Mouse (Mus musculus) forebrain, postnatal 0 days (tissue): Measurements from ENCODE around the gene Lhpp. TPM values are rescaled to one million over a fixed set of nuclear protein-coding genes. Genes with fewer than 3 reads are reported as not detected.
"Not testable (repeated sequence)": the region's sequence is repeated elsewhere in the genome, so short reads cannot be mapped to it uniquely, and the experiment has no call there.

Experiments used
- ATAC-seq: fragments of 200-750 bp; cut with Nextera tagmentation; 2 replicates; pipeline ENCODE4 v1.8.0; 2017; ENCODE audit warnings: mild to moderate bottlenecking, moderate library complexity
- DNase-seq: peaks from one replicate; pipeline ENCODE4 v3.0.0-alpha.2; 2015
- H3K27ac ChIP-seq: fragments of 300-500 bp; sonication (generic); 2 replicates; pipeline ENCODE4 v1.5.1; 2014; ENCODE audit warnings: low read depth, mild to moderate bottlenecking, antibody characterized with exemption, low read length, moderate library complexity, mixed read lengths
- H3K27me3 ChIP-seq: fragments of 300-500 bp; sonication (generic); 2 replicates; pipeline ENCODE4 v1.6.1; 2014; ENCODE audit warnings: mild to moderate bottlenecking, low read length, mixed read lengths; ENCODE audit not compliant: insufficient read depth
- H3K36me3 ChIP-seq: fragments of 300-500 bp; sonication (generic); 2 replicates; pipeline ENCODE4 v1.6.1; 2014; ENCODE audit warnings: mild to moderate bottlenecking, moderate library complexity; ENCODE audit not compliant: insufficient read depth
- H3K4me1 ChIP-seq: fragments of 300-500 bp; sonication (generic); 2 replicates; pipeline ENCODE4 v1.6.1; 2014; ENCODE audit warnings: antibody characterized with exemption; ENCODE audit not compliant: insufficient read depth
- H3K4me2 ChIP-seq: fragments of 300-500 bp; sonication (generic); 2 replicates; pipeline ENCODE4 v1.6.1; 2014; ENCODE audit warnings: low read depth, mild to moderate bottlenecking, moderate library complexity
- H3K4me3 ChIP-seq: fragments of 300-500 bp; sonication (generic); 2 replicates; pipeline ENCODE4 v1.5.1; 2014; ENCODE audit warnings: low read depth, low read length, mixed read lengths
- H3K9ac ChIP-seq: fragments of 300-500 bp; sonication (generic); 2 replicates; pipeline ENCODE4 v1.6.1; 2014; ENCODE audit warnings: mild to moderate bottlenecking
- H3K9me3 ChIP-seq: fragments of 300-500 bp; sonication (generic); 2 replicates; pipeline ENCODE4 v1.6.1; 2016; ENCODE audit warnings: low read length
- CTCF ChIP-seq: sonication (generic); IDR thresholded peaks from 2 replicates; pipeline ENCODE4 v1.5.1; 2016; ENCODE audit warnings: antibody characterized with exemption, control low read depth, low read depth
- WGBS: fragments of 180-500 bp; shearing (Covaris S2); extraction: QIAGEN DNeasy Blood & Tissue Kit; methylation state at CpG from one replicate; pipeline ENCODE4 v1.1.7; 2014; 5-methylcytosine and 5-hydroxymethylcytosine counted together
- polyA plus RNA-seq: library from polyadenylated mRNA; unstranded; fragments of >200 nt; fragmentation: Nextera tagmentation; extraction: Ambion mirVana; gene quantifications from 2 replicates; pipeline ENCODE4 v1.2.1, GENCODE M21; 2015
- total RNA-seq: library from RNA; depleted of rRNA; stranded (reverse); fragments of >200 nt; gene quantifications from 2 replicates; pipeline ENCODE4 v1.2.3, GENCODE M21; 2014

The Lhpp gene
- total and polyA plus RNA-seq, 2 experiments from 2014 or later = 40.7 to 53.8 TPM

GRCm38 (mm10) chr7:132658688-132659087 is 48.2 kb downstream of the Lhpp start:
- 79% methylated on average over 5 of the region's 5 CpGs for WGBS

DNA sequence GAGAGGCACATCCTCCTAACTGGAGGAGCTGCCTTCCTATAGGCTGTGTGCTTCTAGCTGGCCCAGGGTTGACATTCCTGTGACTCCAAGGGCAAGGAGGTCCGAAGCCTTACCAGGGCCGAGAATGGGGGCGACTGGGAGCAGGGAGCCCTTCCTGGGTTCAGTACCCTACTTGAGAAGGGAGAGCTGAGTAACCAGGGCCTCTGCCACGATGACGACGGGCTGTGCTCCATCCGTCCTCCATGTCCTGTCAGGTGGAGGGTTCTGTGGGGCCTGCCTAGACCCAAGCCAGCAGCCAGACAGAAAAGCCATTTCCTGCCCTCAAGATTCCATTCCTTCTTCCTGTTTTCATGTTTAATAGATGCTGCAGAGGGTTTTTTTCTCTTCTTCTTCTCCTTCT is 49.2 kb downstream of the Lhpp start:
- Histone ChIP-seq H3K9me3 (no peaks in the 10 kb centered on the region), H3K27ac (no peak overlapping the region), H3K4me2 (no peak overlapping the region), H3K27me3 (no peaks in the 10 kb centered on the region), H3K9ac (no peak overlapping the region), H3K4me3 (no peak overlapping the region), H3K4me1 (0 out of 2 replicates have a peak, but pooled peaks cover 4% of the 10 kb centered on the region), H3K36me3 (no peaks in the 10 kb centered on the region)
- WGBS = 86% methylated on average over 7 of the region's 7 CpGs
- TF ChIP-seq CTCF = no peak
- ATAC-seq = no peak
- DNase-seq = no peak

More at GRCm38 (mm10) chr7:132658688-132659087, 48.2 kb downstream of the Lhpp start:
- Histone ChIP-seq H3K27ac (no peak overlapping the region), H3K36me3 (no peaks in the 10 kb centered on the region), H3K4me1 (0 out of 2 replicates have a peak, but pooled peaks cover 4% of the 10 kb centered on the region), H3K4me3 (no peak overlapping the region), H3K9me3 (no peaks in the 10 kb centered on the region), H3K27me3 (no peaks in the 10 kb centered on the region), H3K4me2 (no peak overlapping the region), H3K9ac (no peak overlapping the region)
- DNase-seq (no peak), ATAC-seq (no peak)
- no peak for TF ChIP-seq CTCF

GRCm38 (mm10) chr7:132662831-132663230 is 52.4 kb downstream of the Lhpp start:
- ATAC-seq, H3K27me3 ChIP-seq, H3K4me3 ChIP-seq, H3K36me3 ChIP-seq, H3K4me1 ChIP-seq, H3K4me2 ChIP-seq, DNase-seq, H3K9me3 ChIP-seq, H3K9ac ChIP-seq, H3K27ac ChIP-seq: not testable (repeated sequence)
- WGBS = 76% methylated on average over 6 of the region's 6 CpGs

DNA sequence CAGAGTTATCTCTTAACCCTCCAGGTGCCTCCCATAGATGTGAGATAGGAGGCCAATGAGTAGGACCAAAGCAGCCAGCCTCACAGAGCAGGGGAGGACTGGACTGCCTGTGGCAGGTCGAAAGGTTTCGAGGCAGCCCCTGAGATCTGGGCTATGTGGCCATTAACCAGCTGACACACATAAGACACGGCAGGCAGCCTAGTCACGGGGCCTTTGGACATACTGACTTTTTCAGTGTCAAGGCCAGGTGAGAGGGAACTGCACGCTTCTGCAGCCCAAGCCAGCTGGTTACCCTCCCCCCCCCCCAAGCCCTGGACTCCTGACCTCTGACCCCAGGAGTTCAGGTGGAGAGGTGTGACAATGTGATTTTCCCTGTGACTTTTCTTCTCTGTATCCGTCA is 54.4 kb downstream of the Lhpp start:
- TF ChIP-seq CTCF = no peak
- 67% methylated on average over 6 of the region's 6 CpGs for WGBS
- Histone ChIP-seq H3K27ac (no peak overlapping the region), H3K4me2 (no peak overlapping the region), H3K4me1 (no peaks in the 10 kb centered on the region), H3K9me3 (no peaks in the 10 kb centered on the region), H3K4me3 (no peak overlapping the region), H3K9ac (no peak overlapping the region), H3K27me3 (no peaks in the 10 kb centered on the region), H3K36me3 (no peaks in the 10 kb centered on the region)
- DNase-seq (no peak), ATAC-seq (no peak)

DNA sequence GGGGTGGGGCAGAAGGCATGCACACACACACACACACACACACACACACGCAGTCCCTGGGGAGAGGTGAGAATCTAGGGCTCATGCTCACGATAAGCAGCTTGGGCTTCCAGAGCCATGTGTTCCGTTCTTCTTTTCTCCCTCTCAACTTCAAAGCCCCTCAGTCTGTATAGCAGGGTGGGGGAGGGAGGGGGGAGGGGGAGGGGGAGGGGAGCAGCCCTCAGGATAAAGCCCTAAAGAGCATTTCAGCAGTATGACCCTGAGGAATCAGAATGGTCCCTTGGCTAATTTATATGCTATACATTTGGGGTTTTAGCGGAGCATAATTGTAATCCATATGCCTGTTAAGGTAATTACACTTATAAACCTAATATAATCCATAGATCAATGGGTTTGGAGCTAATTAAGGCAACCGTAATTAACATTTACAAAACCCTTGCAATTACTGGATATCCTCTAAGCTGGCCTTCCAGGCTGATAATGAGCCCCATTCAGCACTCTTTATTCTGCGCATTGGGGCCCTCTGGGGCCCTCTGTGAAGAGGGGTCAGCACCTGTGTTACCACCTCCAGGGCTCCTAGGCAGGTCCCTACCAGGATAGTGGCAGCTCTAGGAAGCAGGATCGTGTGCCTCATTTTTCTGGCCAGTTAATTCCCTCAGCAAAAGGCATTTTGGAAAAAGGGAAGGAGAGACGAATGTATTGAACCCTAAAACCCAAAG is 55.4 kb downstream of the Lhpp start:
- no peak overlapping the region for H3K4me3 ChIP-seq
- no peaks in the 10 kb centered on the region for H3K36me3 ChIP-seq
- H3K9me3 ChIP-seq = no peaks in the 10 kb centered on the region
- ATAC-seq (no peak), DNase-seq (no peak)
- no peak overlapping the region for H3K27ac ChIP-seq
- H3K4me1 ChIP-seq = no peaks in the 10 kb centered on the region
- H3K27me3 ChIP-seq = no peaks in the 10 kb centered on the region
- H3K9ac ChIP-seq = no peak overlapping the region
- no peak overlapping the region for H3K4me2 ChIP-seq
- WGBS = 15% methylated on average over 7 of the region's 8 CpGs
- no peak for TF ChIP-seq CTCF

GRCm38 (mm10) chr7:132666516-132666915 is 56.1 kb downstream of the Lhpp start:
- no peaks in the 10 kb centered on the region for H3K4me1 ChIP-seq
- H3K27ac ChIP-seq = no peak overlapping the region
- H3K9ac ChIP-seq = no peak overlapping the region
- no peak overlapping the region for H3K4me2 ChIP-seq
- no peaks in the 10 kb centered on the region for H3K9me3 ChIP-seq
- DNase-seq (no peak), ATAC-seq (no peak)
- TF ChIP-seq CTCF = no peak
- 73% methylated on average over 4 of the region's 4 CpGs for WGBS
- H3K4me3 ChIP-seq = no peak overlapping the region
- H3K36me3 ChIP-seq = no peaks in the 10 kb centered on the region
- H3K27me3 ChIP-seq = no peaks in the 10 kb centered on the region

DNA sequence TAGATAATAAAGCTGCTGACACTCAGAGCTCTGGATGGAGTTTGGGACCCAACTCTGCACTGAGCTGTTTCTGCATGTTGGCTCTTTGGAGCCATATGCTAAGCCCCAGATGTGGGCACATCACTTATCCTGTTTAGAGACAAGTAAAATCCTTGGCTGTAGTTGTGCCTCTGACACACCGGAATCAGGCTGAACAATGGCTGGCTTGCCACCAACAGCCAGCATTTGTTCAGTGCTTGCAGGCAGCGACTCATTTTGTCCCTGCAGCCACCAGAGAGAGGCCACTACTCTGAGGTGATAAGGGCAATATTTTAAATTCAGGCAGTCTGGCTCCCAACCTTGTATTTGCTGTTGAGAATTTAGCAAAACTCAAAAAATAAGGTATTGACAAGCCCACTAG is 58.2 kb downstream of the Lhpp start:
- no peak overlapping the region for H3K9ac ChIP-seq
- no peaks in the 10 kb centered on the region for H3K36me3 ChIP-seq
- TF ChIP-seq CTCF = no peak
- no peaks in the 10 kb centered on the region for H3K4me1 ChIP-seq
- H3K27ac ChIP-seq = no peak overlapping the region
- 14% methylated on average over 2 of the region's 2 CpGs for WGBS
- no peaks in the 10 kb centered on the region for H3K27me3 ChIP-seq
- ATAC-seq (no peak), DNase-seq (no peak)
- H3K9me3 ChIP-seq = no peaks in the 10 kb centered on the region
- no peak overlapping the region for H3K4me2 ChIP-seq
- no peak overlapping the region for H3K4me3 ChIP-seq
